Mouse (Mus musculus): ENCODE measurements around the gene Il4ra. TPM values are rescaled to one million over a fixed set of nuclear protein-coding genes. Genes with fewer than 3 reads are reported as not detected.

Il4ra gene
- polyA plus RNA-seq, 1 experiment, result 189 TPM

GRCm38 (mm10) chr7:125625219-125625618 is 73.3 kb downstream of the Il4ra start:
- WGBS, result 33% methylated on average over 4 of the region's 4 CpGs
- peaks cover 17% of the 10 kb centered on the region; the same call in 1 of the 2 replicates for H3K36me3 ChIP-seq (ENCODE audit: control insufficient read depth, insufficient read depth, low read length)
- TF ChIP-seq POLR2A (IDR thresholded peaks at IDR 0.05; ENCODE audit: control insufficient read depth, extremely low read depth, insufficient read depth, low read length, poor library complexity), result no peak
- no peak for TF ChIP-seq CTCF (IDR thresholded peaks at IDR 0.05; ENCODE audit: borderline replicate concordance, control insufficient read depth, extremely low read depth, insufficient read depth, low read length, poor library complexity)
- H3K27me3 ChIP-seq (ENCODE audit: control insufficient read depth, insufficient read depth, low read length), result no peaks in the 10 kb centered on the region
- peak; percentile 64 for DNase-seq
- no peak overlapping the region for H3K4me3 ChIP-seq (ENCODE audit: control insufficient read depth, insufficient read depth, low read length)
- H3K27ac ChIP-seq (ENCODE audit: control insufficient read depth, insufficient read depth, low read length), result no peak overlapping the region
- peaks cover 53% of the 10 kb centered on the region for H3K4me1 ChIP-seq (replicated peaks; ENCODE audit: control insufficient read depth, insufficient read depth, low read length)

GRCm38 (mm10) chr7:125625829-125626228 is 73.9 kb downstream of the Il4ra start:
- Histone ChIP-seq H3K36me3 (ENCODE audit: control insufficient read depth, insufficient read depth, low read length) (peaks cover 17% of the 10 kb centered on the region; the same call in 1 of the 2 replicates), H3K4me3 (ENCODE audit: control insufficient read depth, insufficient read depth, low read length) (no peak overlapping the region)
- TF ChIP-seq POLR2A (IDR thresholded peaks at IDR 0.05; ENCODE audit: control insufficient read depth, extremely low read depth, insufficient read depth, low read length, poor library complexity), result no peak
- TF ChIP-seq CTCF (IDR thresholded peaks at IDR 0.05; ENCODE audit: borderline replicate concordance, control insufficient read depth, extremely low read depth, insufficient read depth, low read length, poor library complexity), result no peak

More at GRCm38 (mm10) chr7:125625829-125626228, 73.9 kb downstream of the Il4ra start:
- peak; percentile 19 for DNase-seq
- Histone ChIP-seq H3K27ac (ENCODE audit: control insufficient read depth, insufficient read depth, low read length) (no peak overlapping the region), H3K27me3 (ENCODE audit: control insufficient read depth, insufficient read depth, low read length) (no peaks in the 10 kb centered on the region), H3K4me1 (replicated peaks; ENCODE audit: control insufficient read depth, insufficient read depth, low read length) (peaks cover 49% of the 10 kb centered on the region)
- 34% methylated on average over 7 of the region's 7 CpGs for WGBS

Other genes with a start within 250 kb of the Il4ra start
- 12.5 and 14.2 TPM in 2 replicates for gene Kdm8, start 107.4 kb upstream of the Il4ra start, polyA plus RNA-seq (2012; rRNA removed)
- gene Nsmce1, start 60.5 kb upstream of the Il4ra start, polyA plus RNA-seq (2012; rRNA removed), result 93.7 and 111 TPM in 2 replicates
- gene Il21r, start 51.3 kb downstream of the Il4ra start, polyA plus RNA-seq (2012; rRNA removed), result 177 and 188 TPM in 2 replicates
- 94.4 and 97.0 TPM in 2 replicates for gene Gtf3c1, start 155.7 kb downstream of the Il4ra start, polyA plus RNA-seq (2012; rRNA removed)
- 22.3 and 22.4 TPM in 2 replicates for gene D430042O09Rik, start 155.8 kb downstream of the Il4ra start, polyA plus RNA-seq (2012; rRNA removed)

Data from thymus, adult 2 months (tissue).